Mouse (Mus musculus) liver, postnatal 0 days (tissue): ENCODE data around the gene Sucla2. TPM values are rescaled to one million over a fixed set of nuclear protein-coding genes. Genes with fewer than 3 reads are reported as not detected.

ENCODE experiments used
- ATAC-seq: fragments of 200-750 bp; cut with Nextera tagmentation; 2 replicates; pipeline ENCODE4 v1.8.0; 2017; ENCODE audit warnings: mild to moderate bottlenecking, moderate library complexity
- DNase-seq: peaks from one replicate; pipeline ENCODE4 v3.0.0-alpha.2; 2016
- H3K27ac ChIP-seq: fragments of 300-500 bp; sonication (generic); 2 replicates; pipeline ENCODE4 v1.5.1; 2014; ENCODE audit warnings: antibody characterized with exemption, moderate library complexity, mild to moderate bottlenecking, low read depth
- H3K27me3 ChIP-seq: fragments of 300-500 bp; sonication (generic); 2 replicates; pipeline ENCODE4 v1.6.1; 2014; ENCODE audit warnings: low read length, control low read depth, mixed read lengths; ENCODE audit not compliant: insufficient read depth
- H3K36me3 ChIP-seq: fragments of 300-500 bp; sonication (generic); replicated peaks from 2 replicates; pipeline ENCODE4 v1.6.1; 2014; ENCODE audit warnings: mild to moderate bottlenecking, control low read depth, low read length, moderate library complexity, mixed read lengths; ENCODE audit not compliant: insufficient read depth
- H3K4me1 ChIP-seq: fragments of 300-500 bp; sonication (generic); 2 replicates; pipeline ENCODE4 v1.6.1; 2014; ENCODE audit warnings: antibody characterized with exemption, mild to moderate bottlenecking, control low read depth; ENCODE audit not compliant: insufficient read depth
- H3K4me2 ChIP-seq: fragments of 300-500 bp; sonication (generic); 2 replicates; pipeline ENCODE4 v1.6.1; 2014; ENCODE audit warnings: low read depth, mild to moderate bottlenecking, low read length, moderate library complexity, mixed read lengths
- H3K4me3 ChIP-seq: fragments of 300-500 bp; sonication (generic); 2 replicates; pipeline ENCODE4 v1.5.1; 2014; ENCODE audit warnings: low read depth, low read length
- H3K9ac ChIP-seq: fragments of 300-500 bp; sonication (generic); replicated peaks from 2 replicates; pipeline ENCODE4 v1.6.1; 2014; ENCODE audit warnings: mild to moderate bottlenecking, moderate library complexity
- H3K9me3 ChIP-seq: fragments of 300-500 bp; sonication (generic); 2 replicates; pipeline ENCODE4 v1.6.1; 2016; ENCODE audit warnings: mild to moderate bottlenecking, control low read depth, low read length, mixed read lengths
- CTCF ChIP-seq: sonication (generic); IDR thresholded peaks from 2 replicates; pipeline ENCODE4 v1.5.1; 2016; ENCODE audit warnings: antibody characterized with exemption, low read depth
- EP300 ChIP-seq: IDR thresholded peaks from 2 replicates; pipeline ENCODE4 v1.6.1; 2016; ENCODE audit warnings: antibody characterized with exemption, low read depth, mild to moderate bottlenecking
- polyA plus RNA-seq: library from polyadenylated mRNA; unstranded; fragments of >200 nt; fragmentation: Nextera tagmentation; extraction: Ambion mirVana; gene quantifications from 2 replicates; pipeline ENCODE4 v1.2.1, GENCODE M21; 2015

Sucla2 gene
- polyA plus RNA-seq, 1 experiment from 2014 or later = 99.7 TPM

- Histone ChIP-seq H3K4me1 (no peaks in the 10 kb centered on the region), H3K27ac (no peak overlapping the region), H3K9ac (no peak overlapping the region), H3K9me3 (peaks cover 3% of the 10 kb centered on the region; the same call in 1 of the 2 replicates), H3K36me3 (no peaks in the 10 kb centered on the region), H3K27me3 (no peaks in the 10 kb centered on the region), H3K4me2 (no peak overlapping the region), H3K4me3 (no peak overlapping the region)
- ATAC-seq = no peak
- peak; percentile 24 for DNase-seq
- TF ChIP-seq EP300 = no peak
- peak; percentile 47 for TF ChIP-seq CTCF
These were observed 112.3 kb downstream of the Sucla2 start for GRCm38 (mm10) chr14:73637460-73637859.

Other genes starting within 250 kb of the Sucla2 start
- 15.5 and 23.6 TPM in 2 replicates for gene Rb1, start 199.5 kb upstream of the Sucla2 start, polyA plus RNA-seq
- gene Itm2b, start 140.0 kb upstream of the Sucla2 start, polyA plus RNA-seq = 961 and 1,004 TPM in 2 replicates
- 18.7 and 20.4 TPM in 2 replicates for gene Med4, start 15.3 kb upstream of the Sucla2 start, polyA plus RNA-seq
- gene Nudt15, start 22.9 kb downstream of the Sucla2 start, polyA plus RNA-seq = 1.6 and 1.9 TPM in 2 replicates
- gene Gm21750, start 135.9 kb downstream of the Sucla2 start, polyA plus RNA-seq = not detected in 2 replicates